Mouse (Mus musculus) ES-E14 (cell line): Measurements from ENCODE around the gene Slc16a5. TPM values are rescaled to one million over a fixed set of nuclear protein-coding genes. Genes with fewer than 3 reads are reported as not detected.

Source experiments
- DNase-seq: peaks from one replicate; pipeline ENCODE4 v3.0.0-alpha.2; 2013; ENCODE audit warnings: low read depth, low spot score
- H3K27ac ChIP-seq: 2 replicates; pipeline ENCODE4 v1.5.1; 2012; ENCODE audit warnings: low read depth, mild to moderate bottlenecking, low read length, moderate library complexity, mixed read lengths; ENCODE audit not compliant: poor library complexity, insufficient read depth, severe bottlenecking
- H3K36me3 ChIP-seq: 2 replicates; pipeline ENCODE4 v1.6.1; 2012; ENCODE audit warnings: mild to moderate bottlenecking, low read length, moderate library complexity, mixed read lengths; ENCODE audit not compliant: control insufficient read depth, poor library complexity, insufficient read depth, severe bottlenecking
- H3K4me1 ChIP-seq, 2 experiments: fragments of 150-350 bp in 1 of 2; sonication (generic) in 1 of 2; 2 replicates each; pipeline ENCODE4 v1.6.1; 2012; ENCODE audit warnings: low read length in 2 of 2, mild to moderate bottlenecking in 1 of 2, mixed read lengths in 1 of 2; ENCODE audit not compliant: control insufficient read depth in 2 of 2, insufficient read depth in 2 of 2, poor library complexity in 1 of 2
- H3K4me3 ChIP-seq, 2 experiments: fragments of 150-350 bp in 1 of 2; sonication (generic) in 1 of 2; 2 replicates each; pipeline ENCODE4 v1.5.1; 2012; ENCODE audit warnings: low read length in 2 of 2, low read depth in 1 of 2, mild to moderate bottlenecking in 1 of 2, mixed read lengths in 1 of 2; ENCODE audit not compliant: insufficient read depth in 1 of 2, poor library complexity in 1 of 2, severe bottlenecking in 1 of 2
- H3K9ac ChIP-seq: 2 replicates; pipeline ENCODE4 v1.6.1; 2012; ENCODE audit warnings: low read depth, mild to moderate bottlenecking, low read length, mixed read lengths; ENCODE audit not compliant: poor library complexity, insufficient read depth, severe bottlenecking
- H3K9me3 ChIP-seq: fragments of 150-350 bp; sonication (generic); 2 replicates; pipeline ENCODE4 v1.6.1; 2012; ENCODE audit warnings: low read depth, mild to moderate bottlenecking, low read length; ENCODE audit not compliant: control insufficient read depth, insufficient read depth
- CHD2 ChIP-seq: IDR thresholded peaks from 2 replicates; pipeline ENCODE4 v1.6.1; 2014; ENCODE audit warnings: mild to moderate bottlenecking, low read depth, low read length, inconsistent platforms
- HCFC1 ChIP-seq: IDR thresholded peaks from 2 replicates; pipeline ENCODE4 v1.6.1; 2012; ENCODE audit warnings: low read length, inconsistent platforms, borderline replicate concordance; ENCODE audit not compliant: insufficient read depth
- MAFK ChIP-seq: IDR thresholded peaks from 2 replicates; pipeline ENCODE4 v1.6.1; 2014; ENCODE audit warnings: mild to moderate bottlenecking, low read depth, low read length, inconsistent platforms; ENCODE audit not compliant: insufficient read depth
- ZC3H11A ChIP-seq: IDR thresholded peaks from 2 replicates; pipeline ENCODE4 v1.6.1; 2012; ENCODE audit warnings: low read depth, mild to moderate bottlenecking, inconsistent platforms, low read length, borderline replicate concordance
- ZNF384 ChIP-seq: IDR thresholded peaks from 2 replicates; pipeline ENCODE4 v1.6.1; 2012; ENCODE audit warnings: low read depth, low read length, inconsistent platforms
- in situ Hi-C, 2 experiments: fragments of 600-800 bp; cut with MboI; formaldehyde crosslinking; loops; one replicate each; pipeline ENCODE4 v1.15.1; 2025; ENCODE audit warnings: low sequenced_read_pairs in 2 of 2, inconsistent platforms in 1 of 2; ENCODE audit not compliant: unreplicated experiment in 2 of 2
- total RNA-seq: library from RNA; depleted of rRNA; stranded (reverse); fragments of 300-350 nt; gene quantifications from 2 replicates; pipeline ENCODE4 v1.2.3, GENCODE M21; 2012

Slc16a5 gene
- total RNA-seq, 1 experiment, result 1.6 TPM

DNA sequence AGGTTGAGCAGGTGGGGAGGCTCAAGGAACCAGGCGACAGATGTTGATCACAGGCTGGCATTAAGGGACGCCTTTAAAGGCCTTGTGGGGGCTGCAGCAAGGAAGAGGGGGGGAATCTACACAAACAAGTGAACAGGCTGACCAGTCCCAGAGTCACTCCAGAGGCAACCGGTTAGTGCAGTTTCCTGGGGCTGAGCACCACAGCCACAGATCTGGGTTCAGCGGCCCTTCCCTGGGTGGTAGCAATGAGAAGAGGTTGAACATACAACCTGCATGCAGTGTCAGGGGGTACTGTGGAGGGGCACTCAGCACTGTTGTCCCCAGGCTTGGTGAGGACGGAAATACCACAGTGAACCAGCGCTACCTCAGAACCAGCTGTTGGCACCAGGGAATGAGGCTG lies 28.9 kb upstream of the Slc16a5 start:
- Histone ChIP-seq H3K27ac (no peak overlapping the region), H3K4me1 (peaks cover 2 to 3% of the 10 kb centered on the region in 2 experiments; a peak in 1 of 4 replicates), H3K4me3 (no peak overlapping the region), H3K9ac (no peak overlapping the region), H3K36me3 (peaks cover 23% of the 10 kb centered on the region; the same call in 1 of the 2 replicates), H3K9me3 (no peaks in the 10 kb centered on the region)
- no peak for DNase-seq
- TF ChIP-seq MAFK, result no peak
- TF ChIP-seq HCFC1, result no peak
- no peak for TF ChIP-seq ZNF384
- TF ChIP-seq CHD2, result no peak
- TF ChIP-seq ZC3H11A, result no peak
- in situ Hi-C loops, result no loop called here

DNA sequence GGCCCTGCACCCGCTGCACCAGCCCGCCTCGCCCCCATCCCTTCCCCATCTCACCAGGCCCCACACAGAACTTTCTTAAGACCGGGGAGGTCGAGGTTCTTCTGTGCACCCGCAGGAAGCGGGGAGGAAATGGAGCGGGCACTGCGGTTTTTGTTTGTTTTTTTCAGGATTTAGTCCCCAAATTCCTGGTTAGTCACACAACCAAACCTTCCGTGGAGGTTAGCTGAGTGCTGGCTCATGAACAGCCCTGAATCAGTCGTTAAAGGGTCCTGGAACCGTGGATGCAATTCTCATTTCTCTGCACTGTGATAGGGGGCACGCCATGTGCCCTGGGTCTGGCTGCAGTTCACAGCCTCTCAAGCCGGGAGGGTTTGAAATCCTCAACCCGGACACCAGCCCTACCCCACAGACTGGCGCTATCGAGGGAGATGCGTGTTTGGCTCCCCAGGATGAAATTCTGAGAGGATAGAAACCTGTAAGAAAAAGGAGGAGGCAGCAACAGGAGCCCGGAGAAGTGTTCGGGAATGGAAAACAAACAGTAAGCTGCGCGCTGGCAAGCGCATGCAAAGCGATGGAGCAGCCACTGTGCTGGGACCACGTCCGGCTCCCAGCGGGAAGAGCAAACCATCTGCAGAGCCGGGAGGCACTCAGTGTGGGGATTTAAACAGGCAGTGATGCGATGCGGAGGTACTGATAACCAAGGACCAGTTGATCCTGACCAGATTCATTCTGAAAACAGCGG lies 26.5 kb upstream of the Slc16a5 start:
- DNase-seq, result no peak
- Histone ChIP-seq H3K4me3 (peak overlapping the region; percentile 20 to 47), H3K4me1 (peaks cover 2 to 3% of the 10 kb centered on the region in 2 experiments; a peak in 1 of 4 replicates), H3K27ac (no peak overlapping the region), H3K9ac (peak overlapping the region; percentile 67), H3K36me3 (peaks cover 7% of the 10 kb centered on the region; the same call in 1 of the 2 replicates), H3K9me3 (no peaks in the 10 kb centered on the region)
- in situ Hi-C loops, result no loop called here
- TF ChIP-seq ZC3H11A (no peak), CHD2 (no peak), MAFK (no peak), HCFC1 (no peak), ZNF384 (no peak)

DNA sequence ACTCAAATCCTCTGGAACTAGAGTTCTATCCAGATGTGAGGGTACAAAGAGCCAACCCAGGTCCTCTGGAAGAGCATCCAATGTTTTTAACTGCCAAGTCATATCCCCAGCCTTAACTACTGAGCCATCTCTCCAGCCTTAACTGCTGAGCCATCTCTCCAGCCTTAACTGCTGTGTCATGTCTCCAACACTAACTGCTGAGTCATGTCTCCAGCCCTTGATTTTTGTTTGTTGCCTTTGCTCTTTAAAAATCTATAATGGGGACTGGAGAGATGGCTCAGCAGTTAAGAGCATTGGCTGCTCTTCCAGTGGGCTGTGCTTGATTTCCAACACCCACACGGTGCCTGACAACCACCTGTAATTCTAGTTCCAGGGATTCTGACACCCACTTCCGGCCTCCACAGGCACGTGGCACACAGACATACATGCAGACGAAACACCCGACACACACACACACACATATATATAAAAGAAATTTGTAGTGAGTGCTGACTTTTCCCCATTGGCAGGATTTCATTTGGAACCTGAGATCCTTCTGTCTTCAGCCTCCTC lies 24.6 kb upstream of the Slc16a5 start:
- H3K27ac ChIP-seq, result no peak overlapping the region
- no peak overlapping the region for H3K9ac ChIP-seq
- TF ChIP-seq ZNF384 (no peak), MAFK (peak; percentile 90)
- peaks cover 2 to 3% of the 10 kb centered on the region in 2 experiments; a peak in 1 of 4 replicates for H3K4me1 ChIP-seq
- DNase-seq, result no peak
- in situ Hi-C loops, result no loop called here
- H3K9me3 ChIP-seq, result no peaks in the 10 kb centered on the region
- no peak overlapping the region for H3K4me3 ChIP-seq
- H3K36me3 ChIP-seq, result no peaks in the 10 kb centered on the region

DNA sequence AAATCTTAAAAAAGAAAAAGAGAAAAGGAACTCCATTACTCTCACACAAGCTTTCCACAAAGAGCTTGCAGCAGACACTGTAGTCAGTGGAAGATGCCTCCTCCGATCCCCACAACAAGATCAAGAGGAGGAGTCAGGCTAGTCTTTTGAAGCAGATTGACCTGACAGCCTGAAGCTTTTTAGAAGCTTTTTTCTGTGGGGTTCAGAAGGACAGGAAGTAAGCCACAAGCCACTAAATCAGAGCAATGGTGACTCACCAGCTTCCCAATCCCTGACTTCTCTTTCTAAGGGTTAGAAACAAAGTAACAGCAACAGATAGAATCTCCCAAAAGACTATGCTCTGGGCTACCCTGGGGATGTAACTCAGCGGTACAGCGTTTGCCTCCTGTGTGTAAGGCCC lies 22.9 kb upstream of the Slc16a5 start:
- no peak overlapping the region for H3K27ac ChIP-seq
- TF ChIP-seq ZNF384 (no peak), HCFC1 (no peak), ZC3H11A (no peak), CHD2 (no peak), MAFK (no peak)
- peaks cover 2 to 3% of the 10 kb centered on the region in 2 experiments; a peak in 1 of 4 replicates for H3K4me1 ChIP-seq
- no peak overlapping the region for H3K9ac ChIP-seq
- no peak for DNase-seq
- no peak overlapping the region for H3K4me3 ChIP-seq
- no peaks in the 10 kb centered on the region for H3K9me3 ChIP-seq
- H3K36me3 ChIP-seq, result no peaks in the 10 kb centered on the region
- in situ Hi-C loops, result no loop called here
